Mouse (Mus musculus) cortical plate, adult 2 months (tissue): ENCODE measurements at regions not wholly inside any gene's neighbourhood (a gene's known extent, or its start where the extent isn't known, plus 50 kb on each side); places are given as distances from the start of the nearest gene placed in this dataset.

ENCODE experiments used
- CTCF ChIP-seq: fragments of 200-500 bp; IDR thresholded peaks from 2 replicates; pipeline ENCODE4 v1.5.1; 2011; ENCODE audit warnings: mild to moderate bottlenecking, control low read depth, low read length; ENCODE audit not compliant: insufficient read depth; ENCODE audit errors: extremely low read depth
- POLR2A ChIP-seq: fragments of 200-500 bp; IDR thresholded peaks from 2 replicates; pipeline ENCODE4 v1.6.1; 2011; ENCODE audit warnings: mild to moderate bottlenecking, low read length, control low read depth; ENCODE audit not compliant: insufficient read depth; ENCODE audit errors: extremely low read depth

GRCm38 (mm10) chr7:70952318-70952959 is 398.8 kb downstream of the Gm10295 start:
- TF ChIP-seq CTCF (no peak), POLR2A (no peak)
